Mouse (Mus musculus): ENCODE measurements around the gene Atp9a.

The Atp9a gene

GRCm38 (mm10) chr2:168742059-168742627 lies at the start of gene Atp9a:
Gene Atp9a (minus strand): TSS chr2:168742409.
- peak; percentile 83 for DNase-seq

GRCm38 (mm10) chr2:168791115-168791802 lies 49.0 kb upstream of the Atp9a start:
- no peak for DNase-seq

- DNase-seq: no peak
These were observed 44.0 kb upstream of the Atp9a start for GRCm38 (mm10) chr2:168786174-168786573.

- DNase-seq: no peak
These were observed 38.4 kb upstream of the Atp9a start for GRCm38 (mm10) chr2:168780596-168780995.

- no peak for DNase-seq
These were observed 37.8 kb upstream of the Atp9a start for GRCm38 (mm10) chr2:168780024-168780423.

- DNase-seq: no peak
These were observed 35.3 kb upstream of the Atp9a start for GRCm38 (mm10) chr2:168777481-168777880.

GRCm38 (mm10) chr2:168776238-168776637 lies 34.0 kb upstream of the Atp9a start:
- no peak for DNase-seq

GRCm38 (mm10) chr2:168769259-168769658 lies 27.1 kb upstream of the Atp9a start:
- no peak for DNase-seq

GRCm38 (mm10) chr2:168767582-168767981 lies 25.4 kb upstream of the Atp9a start, which contains the start of gene Sall4:
Gene Sall4 (minus strand): TSS chr2:168767943.
- DNase-seq: no peak

- DNase-seq: no peak
These were observed 24.5 kb upstream of the Atp9a start for GRCm38 (mm10) chr2:168766538-168767361.

- no peak for DNase-seq
These were observed 23.7 kb upstream of the Atp9a start for GRCm38 (mm10) chr2:168765696-168766537.

- no peak for DNase-seq
These were observed 23.0 kb upstream of the Atp9a start for GRCm38 (mm10) chr2:168765065-168765681.

GRCm38 (mm10) chr2:168764460-168764867 lies 22.3 kb upstream of the Atp9a start:
- DNase-seq: no peak

GRCm38 (mm10) chr2:168763785-168764184 lies 21.6 kb upstream of the Atp9a start:
- no peak for DNase-seq

- no peak for DNase-seq
These were observed 20.2 kb upstream of the Atp9a start for GRCm38 (mm10) chr2:168762411-168762815.

- no peak for DNase-seq
These were observed 19.7 kb upstream of the Atp9a start for GRCm38 (mm10) chr2:168761954-168762353.

GRCm38 (mm10) chr2:168761141-168761540 lies 18.9 kb upstream of the Atp9a start:
- no peak for DNase-seq

GRCm38 (mm10) chr2:168744406-168744805 lies 2.2 kb upstream of the Atp9a start:
- DNase-seq: peak; percentile 7

GRCm38 (mm10) chr2:168742649-168743048 lies 440 bp upstream of the Atp9a start:
- DNase-seq: peak; percentile 84

- peak; percentile 89 for DNase-seq
These were observed 743 bp downstream of the Atp9a start for GRCm38 (mm10) chr2:168741273-168742058.

GRCm38 (mm10) chr2:168740496-168740895 lies 1.7 kb downstream of the Atp9a start:
- DNase-seq: peak; percentile 60

All from cerebellum, adult 9-10 months (tissue).